Comparison of ENCODE assay signal across 7 mouse cellular contexts in the genomic region with DNA sequence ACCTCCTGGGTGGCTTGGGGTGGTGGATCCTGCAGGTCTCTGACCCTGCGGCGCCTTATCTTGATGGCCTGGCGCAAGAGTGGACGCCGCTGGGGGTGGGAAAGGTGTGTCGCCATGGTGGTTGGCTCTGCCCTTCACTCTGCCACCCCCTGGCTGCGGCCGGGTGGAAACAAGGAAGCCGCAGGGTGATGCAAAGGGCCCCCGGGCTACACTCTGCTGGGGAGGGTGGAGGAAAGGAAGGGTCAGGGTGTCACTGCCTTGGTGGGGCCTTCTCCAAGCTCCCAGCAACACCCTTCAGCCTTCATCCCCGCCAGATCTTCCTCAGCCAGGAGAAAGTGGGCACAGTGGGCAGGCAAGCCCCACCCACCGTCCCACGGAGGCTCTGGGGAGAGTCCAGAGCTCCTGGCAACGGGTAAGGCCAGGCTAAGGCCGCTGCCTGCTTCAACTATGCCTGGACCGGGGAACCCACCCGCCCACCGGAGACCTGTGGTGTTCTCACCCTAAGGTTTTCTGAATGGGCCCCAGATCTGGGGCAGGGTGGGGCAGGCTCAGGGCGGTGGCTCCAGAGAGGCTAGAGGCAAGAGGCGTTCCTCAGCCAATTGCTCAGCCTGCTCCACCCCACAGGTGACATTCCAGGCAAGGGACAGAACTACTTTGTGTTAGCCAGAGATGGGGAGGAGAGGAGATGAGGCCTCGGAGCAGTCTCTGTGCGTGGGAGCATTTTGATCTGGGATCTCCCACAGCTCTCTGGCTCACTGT. TPM values are rescaled to one million over a fixed set of nuclear protein-coding genes. Genes with fewer than 3 reads are reported as not detected.
DNase-seq lines count a peak whose midpoint lies in the region; ATAC-seq and TF ChIP-seq lines count a peak whose summit lies in the region.

Gene Unc13d, minus strand, starts transcription at position 516 of the 759 bp plus-strand sequence.

- peak; percentile 64 for TF ChIP-seq CTCF in stomach, postnatal 0 days (IDR thresholded peaks at IDR 0.05; ENCODE audit: low read depth)

- in situ Hi-C loops in ES-E14 (cut with MboI; ENCODE audit: low sequenced_read_pairs in 2 of 2, unreplicated experiment in 2 of 2) = no loop called here

- H3K27ac ChIP-seq in ES-E14 (ENCODE audit: insufficient read depth, low read depth, low read length, poor library complexity, severe bottlenecking) = peak within 1 kb of the TSS; percentile 22
- peak within 1 kb of the TSS; percentile 86 for H3K27ac ChIP-seq in forebrain, embryonic 10.5 days
- peak within 1 kb of the TSS; percentile 78 for H3K27ac ChIP-seq in limb, embryonic 10.5 days
- H3K27ac ChIP-seq in midbrain, embryonic 10.5 days (replicated peaks) = peak within 1 kb of the TSS; percentile 88
- peak within 1 kb of the TSS; percentile 92 for H3K27ac ChIP-seq in stomach, postnatal 0 days (replicated peaks)

- H3K4me2 ChIP-seq in stomach, postnatal 0 days (replicated peaks; ENCODE audit: low read depth) = peak within 1 kb of the TSS; percentile 55

- H3K4me1 ChIP-seq in ES-E14 (ENCODE audit: control insufficient read depth in 2 of 2, insufficient read depth in 2 of 2, low read length in 2 of 2, poor library complexity in 1 of 2) = peaks cover 6 to 37% of the 10 kb centered on the region in 2 experiments
- H3K4me1 ChIP-seq in forebrain, embryonic 10.5 days = peaks cover 66% of the 10 kb centered on the region
- H3K4me1 ChIP-seq in limb, embryonic 10.5 days = peaks cover 53% of the 10 kb centered on the region
- H3K4me1 ChIP-seq in midbrain, embryonic 10.5 days = peaks cover 65% of the 10 kb centered on the region
- H3K4me1 ChIP-seq in stomach, postnatal 0 days (replicated peaks; ENCODE audit: control insufficient read depth, insufficient read depth) = 0 out of 2 replicates have a peak, but pooled peaks cover 3% of the 10 kb centered on the region

- H3K36me3 ChIP-seq in ES-E14 (ENCODE audit: control insufficient read depth, insufficient read depth, low read length, poor library complexity, severe bottlenecking) = peaks cover 27% of the 10 kb centered on the region
- H3K36me3 ChIP-seq in forebrain, embryonic 10.5 days (replicated peaks) = peaks cover 40% of the 10 kb centered on the region
- H3K36me3 ChIP-seq in limb, embryonic 10.5 days = peaks cover 40% of the 10 kb centered on the region
- peaks cover 40% of the 10 kb centered on the region for H3K36me3 ChIP-seq in midbrain, embryonic 10.5 days
- H3K36me3 ChIP-seq in stomach, postnatal 0 days (ENCODE audit: control insufficient read depth, insufficient read depth, low read length) = peaks cover 26% of the 10 kb centered on the region

- peak; percentile 75 for ATAC-seq in stomach, postnatal 0 days (ENCODE audit: low FRiP score, low TSS enrichment)

- peak; percentile 66 for DNase-seq in CD4-positive, CD25-positive, alpha-beta regulatory T cell, adult 2 months (ENCODE audit: low read depth, low spot score)
- DNase-seq in ES-E14 (ENCODE audit: low read depth, low spot score) = peak; percentile 48
- DNase-seq in forebrain, embryonic 10.5 days (ENCODE audit: extremely low spot score, low spot score) = no peak
- no peak for DNase-seq in limb, embryonic 10.5 days (ENCODE audit: low spot score)
- DNase-seq in midbrain, embryonic 10.5 days (ENCODE audit: low spot score) = no peak
- DNase-seq in stomach, postnatal 0 days (ENCODE audit: low spot score) = peak; percentile 83
- DNase-seq in layer of hippocampus, adult 11-12 months (ENCODE audit: low spot score) = no peak

- H3K9me3 ChIP-seq in ES-E14 (ENCODE audit: control insufficient read depth, insufficient read depth, low read depth, low read length) = no peaks in the 10 kb centered on the region
- no peaks in the 10 kb centered on the region for H3K9me3 ChIP-seq in forebrain, embryonic 10.5 days
- H3K9me3 ChIP-seq in limb, embryonic 10.5 days (replicated peaks) = no peaks in the 10 kb centered on the region
- no peaks in the 10 kb centered on the region for H3K9me3 ChIP-seq in midbrain, embryonic 10.5 days (replicated peaks)
- H3K9me3 ChIP-seq in stomach, postnatal 0 days (ENCODE audit: control insufficient read depth, low read length) = no peaks in the 10 kb centered on the region

- WGBS in forebrain, embryonic 10.5 days = 72% methylated on average over 22 of the region's 22 CpGs
- 64% methylated on average over 22 of the region's 22 CpGs for WGBS in limb, embryonic 10.5 days
- 68% methylated on average over 22 of the region's 22 CpGs for WGBS in midbrain, embryonic 10.5 days
- WGBS in stomach, postnatal 0 days = 30% methylated on average over 22 of the region's 22 CpGs

- H3K4me3 ChIP-seq in ES-E14 (ENCODE audit: insufficient read depth in 1 of 2, low read depth in 1 of 2, low read length in 2 of 2, poor library complexity in 1 of 2, severe bottlenecking in 1 of 2) = peak within 1 kb of the TSS; percentile 57 to 75
- H3K4me3 ChIP-seq in forebrain, embryonic 10.5 days = peak within 1 kb of the TSS; percentile 47
- H3K4me3 ChIP-seq in limb, embryonic 10.5 days = peak within 1 kb of the TSS; percentile 48
- H3K4me3 ChIP-seq in midbrain, embryonic 10.5 days = peak within 1 kb of the TSS; percentile 49
- peak within 1 kb of the TSS; percentile 24 for H3K4me3 ChIP-seq in stomach, postnatal 0 days (ENCODE audit: low read depth, low read length)

- peak; percentile 38 for TF ChIP-seq EP300 in stomach, postnatal 0 days (optimal IDR thresholded peaks at IDR 0.05)

- H3K27me3 ChIP-seq in forebrain, embryonic 10.5 days (ENCODE audit: poor library complexity, severe bottlenecking) = no peaks in the 10 kb centered on the region
- no peaks in the 10 kb centered on the region for H3K27me3 ChIP-seq in limb, embryonic 10.5 days (ENCODE audit: low read depth, poor library complexity, severe bottlenecking)
- no peaks in the 10 kb centered on the region; the same call in 1 of the 2 replicates for H3K27me3 ChIP-seq in midbrain, embryonic 10.5 days (ENCODE audit: low read depth, poor library complexity, severe bottlenecking)
- H3K27me3 ChIP-seq in stomach, postnatal 0 days (ENCODE audit: control insufficient read depth, insufficient read depth, low read length) = no peaks in the 10 kb centered on the region

- peak within 1 kb of the TSS; percentile 49 for H3K9ac ChIP-seq in ES-E14 (ENCODE audit: insufficient read depth, low read depth, low read length, poor library complexity, severe bottlenecking)
- H3K9ac ChIP-seq in stomach, postnatal 0 days (ENCODE audit: low read length) = peak within 1 kb of the TSS; percentile 53

TF ChIP-seq in ES-E14, 5 proteins besides CTCF, POLR2A, EP300 and RAD21:
- TF ChIP-seq ZC3H11A (IDR thresholded peaks at IDR 0.05; ENCODE audit: borderline replicate concordance, low read depth, low read length) (no peak), CHD2 (IDR thresholded peaks at IDR 0.05; ENCODE audit: low read depth, low read length) (no peak)

RNA-seq across cellular contexts. Expression of gene Unc13d, which starts in this region (rescaled TPM):
- total RNA-seq in ES-E14 (2012; rRNA removed) = 13.3 and 14.2 TPM in 2 replicates
- polyA plus RNA-seq in forebrain, embryonic 10.5 days (2016; fragmentation: Nextera tagmentation; extraction: Ambion mirVana) = 3.7 and 3.8 TPM in 2 replicates
- 2.4 and 3.7 TPM in 2 replicates for polyA plus RNA-seq in limb, embryonic 10.5 days (2016; fragmentation: Nextera tagmentation; extraction: Ambion mirVana)
- polyA plus RNA-seq in midbrain, embryonic 10.5 days (2016; fragmentation: Nextera tagmentation; extraction: Ambion mirVana) = 2.5 and 3.1 TPM in 2 replicates
- 2.3 and 2.8 TPM in 2 replicates for polyA plus RNA-seq in stomach, postnatal 0 days (2015; fragmentation: Nextera tagmentation; extraction: Ambion mirVana)

Comparison
In these comparisons a context has a peak if more than half of its experiments do, and no peak if none do; other contexts are left out.
1. DNase-seq: peak in CD4-positive, CD25-positive, alpha-beta regulatory T cell, adult 2 months (single experiment), ES-E14 (single experiment) and stomach, postnatal 0 days (single experiment); none in forebrain, embryonic 10.5 days (single experiment), limb, embryonic 10.5 days (single experiment), midbrain, embryonic 10.5 days (single experiment) and layer of hippocampus, adult 11-12 months (single experiment).
2. H3K27ac ChIP-seq: peak in every context shown above with its lines; median percentile 92 in stomach, postnatal 0 days; 88 in midbrain, embryonic 10.5 days; 86 in forebrain, embryonic 10.5 days; 78 in limb, embryonic 10.5 days; 22 in ES-E14.
3. Peak in every context shown above with its lines, with median percentiles within 50 percentile points of each other: H3K4me3 ChIP-seq.